Mouse (Mus musculus): Measurements from ENCODE around the gene Efnb3.

Efnb3 gene

DNA sequence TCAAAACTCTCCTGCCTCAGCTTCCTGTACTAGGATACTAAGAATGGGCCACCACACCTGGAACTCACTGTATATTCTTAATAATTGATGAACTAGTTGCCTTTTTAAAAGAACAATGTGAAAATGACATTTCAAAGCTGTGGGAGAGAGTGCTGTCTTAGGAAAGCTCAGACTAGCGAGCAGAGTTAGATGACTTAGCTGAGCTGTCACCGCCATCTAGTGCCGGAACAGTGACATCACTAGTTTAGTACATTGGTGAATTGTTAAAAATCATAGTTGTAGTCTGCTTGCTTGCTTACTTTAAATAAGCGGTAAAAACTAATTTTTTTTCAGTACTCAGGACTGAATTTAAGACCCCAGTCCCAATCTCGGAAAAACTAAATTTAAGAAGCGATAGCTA is 46.2 kb downstream of the Efnb3 start:
- DNase-seq (ENCODE audit: low read depth, low spot score): peak; percentile 36

DNA sequence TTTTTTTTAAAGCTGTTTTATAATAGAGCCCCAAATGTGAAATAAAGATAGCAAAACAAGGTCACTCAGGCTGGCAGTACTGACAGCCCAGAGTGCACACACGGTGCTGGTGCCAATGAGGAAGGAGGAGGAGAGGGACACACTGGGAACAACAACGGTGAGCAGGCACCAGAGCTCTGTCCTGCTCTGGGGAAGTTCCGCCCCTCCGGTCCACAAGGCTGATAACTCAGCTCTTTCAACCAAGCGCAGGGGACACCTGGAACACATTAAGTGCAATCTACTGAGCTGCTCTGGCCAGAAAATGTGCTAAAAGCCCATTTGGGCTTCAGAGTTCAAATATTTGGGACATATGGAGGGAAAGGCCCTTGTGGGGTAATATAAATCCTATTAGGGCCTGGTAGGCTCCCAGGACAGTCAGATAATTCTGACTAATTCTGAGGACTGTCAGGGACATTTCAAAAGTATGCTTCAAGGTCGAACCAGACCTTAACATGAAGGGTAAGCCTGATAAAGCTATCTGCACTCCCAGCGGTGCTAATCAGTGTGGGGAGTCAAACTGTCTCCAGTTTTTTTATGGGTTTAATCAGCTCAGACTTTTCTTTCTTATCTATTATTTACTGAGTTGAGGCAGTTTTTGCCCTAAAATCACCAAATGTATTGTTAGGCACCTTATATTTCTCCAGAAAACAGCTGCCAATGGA is 49.1 kb downstream of the Efnb3 start:
- no peak for DNase-seq (ENCODE audit: low read depth, low spot score)
